Mouse (Mus musculus) brain, embryonic 14.5 days (tissue): Measurements from ENCODE around the gene Hba-x.

Experiments
- CTCF ChIP-seq: fragments of 200-500 bp; IDR thresholded peaks from 2 replicates; pipeline ENCODE4 v1.5.1; 2012; ENCODE audit warnings: inconsistent platforms, mild to moderate bottlenecking, moderate library complexity, borderline replicate concordance; ENCODE audit not compliant: insufficient read depth, insufficient read length; ENCODE audit errors: extremely low read depth
- POLR2A ChIP-seq: fragments of 200-500 bp; IDR thresholded peaks from 2 replicates; pipeline ENCODE4 v1.6.1; 2012; ENCODE audit warnings: mild to moderate bottlenecking, inconsistent platforms, borderline replicate concordance; ENCODE audit not compliant: poor library complexity, insufficient read depth, insufficient read length, severe bottlenecking; ENCODE audit errors: extremely low read depth

DNA sequence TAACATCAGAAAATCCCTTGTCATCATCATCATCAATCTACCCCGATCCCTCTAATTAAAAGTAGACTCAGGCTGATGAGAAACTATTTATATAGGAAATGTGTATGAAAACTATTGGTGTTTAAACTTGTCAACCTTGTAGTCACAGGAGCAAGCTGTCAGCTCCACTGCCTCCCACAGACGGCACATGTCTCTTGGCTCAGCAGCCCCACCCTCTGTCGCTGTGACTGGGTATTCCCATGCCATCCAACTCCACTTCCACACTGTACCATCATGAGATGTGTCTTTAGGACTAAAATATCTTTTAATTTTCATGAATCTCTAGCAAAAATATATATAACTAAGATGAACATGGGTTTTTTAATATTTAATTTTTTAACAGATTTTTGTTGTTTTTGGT lies 27.9 kb upstream of the Hba-x start:
- TF ChIP-seq POLR2A (no peak), CTCF (no peak)
